12 mouse cellular contexts compared by ENCODE assay signal in genomic region chr2:33309426-33309825, GRCm38 (mm10).
DNase-seq lines count a peak whose midpoint lies in the region; ATAC-seq and TF ChIP-seq lines count a peak whose summit lies in the region.
"Had no signal": no experiment of that assay in that cellular context is flagged by ENCODE, and none has a peak within 500 bp of the region (broad histone marks: within the 10 kb centered on the region; RNA-seq: fewer than 3 reads in every experiment).

No protein-coding gene starts in this region.

- H3K9ac ChIP-seq in forebrain, embryonic 15.5 days (replicated peaks): no peak overlapping the region
- H3K9ac ChIP-seq in forebrain, embryonic 13.5 days: no peak overlapping the region
- no peak overlapping the region for H3K9ac ChIP-seq in hindbrain, postnatal 0 days (replicated peaks; ENCODE audit: low read length)
- no peak overlapping the region for H3K9ac ChIP-seq in neural tube, embryonic 14.5 days (replicated peaks; ENCODE audit: low read depth, low read length)
- H3K9ac ChIP-seq in liver, embryonic 12.5 days: no peak overlapping the region
- H3K9ac ChIP-seq: embryonic facial prominence, embryonic 15.5 days; liver, embryonic 14.5 days; neural tube, embryonic 12.5 days had no signal

- WGBS in forebrain, embryonic 15.5 days: 80% methylated on average over 9 of the region's 9 CpGs
- 90% methylated on average over 9 of the region's 9 CpGs for WGBS in forebrain, embryonic 13.5 days
- 43% methylated on average over 9 of the region's 9 CpGs for WGBS in hindbrain, postnatal 0 days
- WGBS in neural tube, embryonic 14.5 days: 65% methylated on average over 9 of the region's 9 CpGs
- WGBS in liver, embryonic 12.5 days (ENCODE audit: insufficient replicate concordance): 81% methylated on average over 9 of the region's 9 CpGs

- 0 out of 2 replicates have a peak, but pooled peaks cover 7% of the 10 kb centered on the region for H3K36me3 ChIP-seq in forebrain, embryonic 15.5 days
- H3K36me3 ChIP-seq in forebrain, embryonic 13.5 days (ENCODE audit: poor library complexity, severe bottlenecking): peaks cover 27% of the 10 kb centered on the region; the same call in 1 of the 2 replicates
- no peaks in the 10 kb centered on the region for H3K36me3 ChIP-seq in hindbrain, postnatal 0 days (ENCODE audit: insufficient read depth, low read length)
- H3K36me3 ChIP-seq in neural tube, embryonic 14.5 days (ENCODE audit: control insufficient read depth, insufficient read depth, low read length): no peaks in the 10 kb centered on the region
- H3K36me3 ChIP-seq in liver, embryonic 12.5 days: no peaks in the 10 kb centered on the region
- H3K36me3 ChIP-seq: embryonic facial prominence, embryonic 15.5 days; neural tube, embryonic 12.5 days had no signal

- H3K27me3 ChIP-seq in forebrain, embryonic 15.5 days: no peaks in the 10 kb centered on the region
- H3K27me3 ChIP-seq in forebrain, embryonic 13.5 days: no peaks in the 10 kb centered on the region
- no peaks in the 10 kb centered on the region for H3K27me3 ChIP-seq in hindbrain, postnatal 0 days (ENCODE audit: insufficient read depth, low read length)
- no peaks in the 10 kb centered on the region for H3K27me3 ChIP-seq in neural tube, embryonic 14.5 days (ENCODE audit: control insufficient read depth, insufficient read depth, low read length)
- no peaks in the 10 kb centered on the region for H3K27me3 ChIP-seq in liver, embryonic 12.5 days (replicated peaks)
- H3K27me3 ChIP-seq: embryonic facial prominence, embryonic 15.5 days; neural tube, embryonic 12.5 days had no signal

- no peak overlapping the region for H3K4me3 ChIP-seq in forebrain, embryonic 15.5 days
- H3K4me3 ChIP-seq in forebrain, embryonic 13.5 days: no peak overlapping the region
- H3K4me3 ChIP-seq in hindbrain, postnatal 0 days (ENCODE audit: low read length): no peak overlapping the region
- H3K4me3 ChIP-seq in neural tube, embryonic 14.5 days (ENCODE audit: low read depth, low read length): no peak overlapping the region
- H3K4me3 ChIP-seq in liver, embryonic 12.5 days: no peak overlapping the region
- H3K4me3 ChIP-seq: embryonic facial prominence, embryonic 15.5 days; neural tube, embryonic 12.5 days had no signal

- H3K4me2 ChIP-seq in forebrain, embryonic 15.5 days (replicated peaks): no peak overlapping the region
- no peak overlapping the region for H3K4me2 ChIP-seq in forebrain, embryonic 13.5 days
- no peak overlapping the region for H3K4me2 ChIP-seq in hindbrain, postnatal 0 days (ENCODE audit: low read depth, low read length)
- no peak overlapping the region for H3K4me2 ChIP-seq in neural tube, embryonic 14.5 days (ENCODE audit: low read depth, low read length)
- no peak overlapping the region for H3K4me2 ChIP-seq in liver, embryonic 12.5 days
- H3K4me2 ChIP-seq: embryonic facial prominence, embryonic 15.5 days; neural tube, embryonic 12.5 days had no signal

- H3K4me1 ChIP-seq in forebrain, embryonic 15.5 days: no peaks in the 10 kb centered on the region
- H3K4me1 ChIP-seq in forebrain, embryonic 13.5 days: no peaks in the 10 kb centered on the region
- no peaks in the 10 kb centered on the region for H3K4me1 ChIP-seq in hindbrain, postnatal 0 days (ENCODE audit: insufficient read depth, low read length)
- H3K4me1 ChIP-seq in neural tube, embryonic 14.5 days (ENCODE audit: control insufficient read depth, insufficient read depth, low read length): 0 out of 2 replicates have a peak, but pooled peaks cover 2% of the 10 kb centered on the region
- H3K4me1 ChIP-seq in liver, embryonic 12.5 days: no peaks in the 10 kb centered on the region
- H3K4me1 ChIP-seq: neural tube, embryonic 12.5 days had no signal

- 0 out of 2 replicates have a peak overlapping the region, but pooled peaks have one; percentile 6 for H3K27ac ChIP-seq in forebrain, embryonic 15.5 days (replicated peaks)
- no peak overlapping the region; the same call in 1 of the 2 replicates for H3K27ac ChIP-seq in forebrain, embryonic 13.5 days
- H3K27ac ChIP-seq in hindbrain, postnatal 0 days: peak overlapping the region; percentile 41; the same call in 1 of the 2 replicates
- H3K27ac ChIP-seq in neural tube, embryonic 14.5 days (ENCODE audit: low read depth, low read length): no peak overlapping the region
- no peak overlapping the region for H3K27ac ChIP-seq in liver, embryonic 12.5 days
- H3K27ac ChIP-seq: embryonic facial prominence, embryonic 15.5 days; liver, embryonic 14.5 days; neural tube, embryonic 12.5 days had no signal

- peak; percentile 21 to 31 for DNase-seq in left cerebral cortex, adult 18-20 months (ENCODE audit: low spot score in 2 of 2)
- no peak for DNase-seq in left cerebral cortex, adult 11 months (ENCODE audit: low spot score)
- DNase-seq in hindbrain, postnatal 0 days (ENCODE audit: low spot score): peak; percentile 89
- no peak for DNase-seq in testis, postnatal 10 days (ENCODE audit: low spot score)
- DNase-seq: B cell, adult 2 months had no signal

- TF ChIP-seq CTCF in hindbrain, postnatal 0 days (IDR thresholded peaks at IDR 0.05; ENCODE audit: low read depth): no peak

- no peak; the same call in 1 of the 2 replicates for ATAC-seq in forebrain, embryonic 15.5 days (replicated peaks)
- no peak for ATAC-seq in forebrain, embryonic 13.5 days
- peak; percentile 83 for ATAC-seq in hindbrain, postnatal 0 days
- ATAC-seq in neural tube, embryonic 14.5 days (ENCODE audit: low read depth): peak; percentile 34
- ATAC-seq in liver, embryonic 12.5 days: no peak

- H3K9me3 ChIP-seq in forebrain, embryonic 15.5 days: no peaks in the 10 kb centered on the region
- no peaks in the 10 kb centered on the region for H3K9me3 ChIP-seq in forebrain, embryonic 13.5 days (replicated peaks)
- H3K9me3 ChIP-seq in hindbrain, postnatal 0 days (ENCODE audit: low read length): no peaks in the 10 kb centered on the region
- no peaks in the 10 kb centered on the region for H3K9me3 ChIP-seq in neural tube, embryonic 14.5 days (ENCODE audit: control insufficient read depth, low read length)
- H3K9me3 ChIP-seq in liver, embryonic 12.5 days (replicated peaks): no peaks in the 10 kb centered on the region
- H3K9me3 ChIP-seq: embryonic facial prominence, embryonic 15.5 days; neural tube, embryonic 12.5 days had no signal

Comparison
In these comparisons a context has a peak if more than half of its experiments do, and no peak if none do; other contexts are left out.
1. H3K27ac ChIP-seq: peak in forebrain, embryonic 15.5 days (single experiment) and hindbrain, postnatal 0 days (single experiment); none in forebrain, embryonic 13.5 days (single experiment), neural tube, embryonic 14.5 days (single experiment) and liver, embryonic 12.5 days (single experiment).
2. DNase-seq: peak in left cerebral cortex, adult 18-20 months (2 of 2) and hindbrain, postnatal 0 days (single experiment); none in left cerebral cortex, adult 11 months (single experiment) and testis, postnatal 10 days (single experiment).
3. ATAC-seq: peak in hindbrain, postnatal 0 days (single experiment) and neural tube, embryonic 14.5 days (single experiment); none in forebrain, embryonic 15.5 days (single experiment), forebrain, embryonic 13.5 days (single experiment) and liver, embryonic 12.5 days (single experiment).